Mouse (Mus musculus) embryo, embryonic 11.5 days (tissue): Measurements from ENCODE around the gene Rab3gap2.

Experiments
- DNase-seq: peaks from one replicate; pipeline ENCODE4 v3.0.0-alpha.2; 2012; ENCODE audit warnings: low read depth, low spot score

Gene Rab3gap2

GRCm38 (mm10) chr1:185331364-185331763 lies 127.4 kb downstream of the Rab3gap2 start:
- no peak for DNase-seq

- DNase-seq: peak; percentile 82
Measured at GRCm38 (mm10) chr1:185331983-185332430, 128.1 kb downstream of the Rab3gap2 start, which contains the start of gene Bpnt1. Bpnt1 (plus strand) TSS chr1:185332149.

- DNase-seq: no peak
Measured at GRCm38 (mm10) chr1:185333651-185334050, 129.7 kb downstream of the Rab3gap2 start.

- no peak for DNase-seq
Measured at GRCm38 (mm10) chr1:185334136-185334535, 130.2 kb downstream of the Rab3gap2 start.

GRCm38 (mm10) chr1:185335231-185335765 lies 131.4 kb downstream of the Rab3gap2 start:
- no peak for DNase-seq
